Mouse (Mus musculus) forelimb bud, embryonic 11.5 days (tissue): ENCODE data around the gene 4921504E06Rik.

Experiments
- DNase-seq: peaks from one replicate; pipeline ENCODE4 v3.0.0-alpha.2; 2012; ENCODE audit warnings: low read depth, low spot score

The 4921504E06Rik gene

GRCm38 (mm10) chr2:19505744-19506143 is 48.0 kb downstream of the 4921504E06Rik start:
- no peak for DNase-seq

DNA sequence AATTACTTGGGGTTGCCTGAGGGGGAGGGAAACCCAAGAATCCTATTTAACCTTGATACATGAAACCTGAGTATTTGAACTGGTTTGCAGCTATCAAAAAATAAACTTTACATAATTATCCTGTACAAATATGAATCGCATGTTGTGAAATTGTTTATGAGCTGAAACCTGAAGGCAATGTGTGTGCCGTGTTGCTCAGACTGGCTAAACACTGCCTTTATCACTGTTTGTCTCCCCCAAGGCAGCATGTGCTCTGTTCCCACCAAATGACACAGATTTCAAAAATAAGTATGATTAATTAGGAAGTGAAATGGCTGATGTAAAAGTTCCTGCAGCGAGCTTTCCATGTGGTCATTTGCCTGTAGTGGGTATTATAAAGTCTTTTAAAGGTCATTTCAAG is 63.5 kb downstream of the 4921504E06Rik start:
- DNase-seq: no peak

- DNase-seq: no peak
Measured at GRCm38 (mm10) chr2:19461940-19462339, 91.8 kb downstream of the 4921504E06Rik start.

- no peak for DNase-seq
Measured at GRCm38 (mm10) chr2:19458785-19459184, 94.9 kb downstream of the 4921504E06Rik start.

GRCm38 (mm10) chr2:19455857-19456482 is 97.7 kb downstream of the 4921504E06Rik start:
- DNase-seq: no peak

DNA sequence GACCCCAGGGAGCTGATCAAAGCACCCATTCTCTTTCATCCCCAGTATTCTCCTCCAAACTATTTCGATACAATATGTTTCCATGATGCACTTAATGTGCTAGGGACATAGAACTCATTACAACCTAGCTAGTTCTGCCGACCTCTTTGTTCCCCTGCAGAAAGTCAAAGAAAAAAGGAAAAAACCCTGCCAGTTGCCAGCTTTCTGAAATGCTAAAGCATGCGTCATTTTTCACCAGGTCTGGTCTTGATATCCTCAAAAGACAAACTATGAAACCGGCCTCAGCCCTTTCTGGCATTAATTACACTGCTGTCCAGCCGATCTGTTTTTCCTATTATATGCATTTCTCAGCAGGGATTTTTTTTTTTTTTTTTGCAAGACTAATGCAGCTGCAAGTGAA is 98.5 kb downstream of the 4921504E06Rik start:
- no peak for DNase-seq

- no peak for DNase-seq
Measured at GRCm38 (mm10) chr2:19452531-19453055, 101.1 kb downstream of the 4921504E06Rik start.

DNA sequence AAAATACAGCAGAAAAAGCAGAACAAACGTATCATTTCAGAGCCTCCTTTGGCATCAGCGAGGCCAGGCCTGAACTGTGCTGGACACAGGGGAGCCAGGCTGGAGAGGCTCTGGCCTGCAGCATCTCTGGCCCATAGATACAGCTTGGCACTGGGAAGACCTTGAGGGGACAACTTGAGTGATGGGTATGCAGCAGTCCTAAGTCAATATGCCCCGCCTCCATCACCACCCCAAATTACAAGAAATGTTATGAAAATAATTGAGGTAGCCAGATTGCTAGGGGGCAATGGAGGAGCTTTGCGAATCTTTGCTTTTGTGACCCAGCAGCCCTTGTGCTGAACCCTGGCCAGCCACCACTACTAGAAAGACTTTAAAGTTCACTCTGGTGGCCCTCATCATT is 104.4 kb downstream of the 4921504E06Rik start:
- no peak for DNase-seq

DNA sequence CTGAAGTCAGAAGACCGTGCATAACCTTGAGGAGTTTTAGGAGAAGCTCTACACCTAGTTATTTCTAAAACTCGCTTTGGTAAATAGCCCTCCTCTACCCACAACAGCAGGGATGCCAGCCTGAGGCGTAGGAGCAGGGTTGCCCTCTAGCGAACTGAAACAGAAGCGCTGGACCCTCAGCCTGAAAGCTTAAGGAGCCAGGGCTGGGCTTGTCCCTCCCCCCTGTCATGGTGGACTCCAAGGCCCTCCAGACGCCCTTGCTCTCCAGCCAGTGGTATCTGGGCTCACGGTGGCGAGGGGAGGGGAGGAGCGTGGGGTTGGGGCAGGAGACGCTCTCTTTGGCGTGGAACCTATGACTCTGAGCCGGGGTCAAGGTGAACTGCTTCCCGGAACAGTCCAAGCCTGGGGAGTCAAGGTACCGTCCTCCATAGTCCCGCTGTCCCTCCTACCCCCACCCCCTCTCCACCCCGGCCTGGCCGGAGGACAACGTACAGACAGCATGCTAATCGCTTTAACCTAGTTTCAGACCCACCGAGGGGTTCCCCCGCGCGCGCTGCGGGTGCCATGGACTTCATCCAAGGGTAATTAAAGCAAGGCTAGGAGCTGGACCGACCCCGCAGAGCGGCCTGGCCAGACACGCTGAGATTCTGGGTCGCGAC is 105.5 kb downstream of the 4921504E06Rik start:
- no peak for DNase-seq

DNA sequence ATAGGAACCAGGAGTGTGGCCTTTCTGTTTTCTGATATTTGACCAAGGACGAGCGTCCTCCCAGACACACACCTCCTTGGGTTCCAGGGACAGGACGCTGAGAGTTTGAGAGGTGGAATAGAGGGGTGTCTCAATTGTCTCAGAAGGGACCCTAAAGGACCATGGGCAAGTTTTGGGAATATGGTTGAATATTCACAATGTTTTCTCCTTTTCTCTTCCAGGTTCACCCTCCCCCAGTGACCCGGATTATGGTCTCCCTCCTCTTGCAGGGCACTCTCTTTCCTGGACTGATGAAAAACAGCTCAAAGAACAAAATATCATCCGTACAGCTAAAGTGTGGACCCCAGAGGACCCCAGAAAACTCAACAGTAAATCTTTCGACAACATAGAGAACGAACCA is 107.0 kb downstream of the 4921504E06Rik start:
- DNase-seq: no peak

DNA sequence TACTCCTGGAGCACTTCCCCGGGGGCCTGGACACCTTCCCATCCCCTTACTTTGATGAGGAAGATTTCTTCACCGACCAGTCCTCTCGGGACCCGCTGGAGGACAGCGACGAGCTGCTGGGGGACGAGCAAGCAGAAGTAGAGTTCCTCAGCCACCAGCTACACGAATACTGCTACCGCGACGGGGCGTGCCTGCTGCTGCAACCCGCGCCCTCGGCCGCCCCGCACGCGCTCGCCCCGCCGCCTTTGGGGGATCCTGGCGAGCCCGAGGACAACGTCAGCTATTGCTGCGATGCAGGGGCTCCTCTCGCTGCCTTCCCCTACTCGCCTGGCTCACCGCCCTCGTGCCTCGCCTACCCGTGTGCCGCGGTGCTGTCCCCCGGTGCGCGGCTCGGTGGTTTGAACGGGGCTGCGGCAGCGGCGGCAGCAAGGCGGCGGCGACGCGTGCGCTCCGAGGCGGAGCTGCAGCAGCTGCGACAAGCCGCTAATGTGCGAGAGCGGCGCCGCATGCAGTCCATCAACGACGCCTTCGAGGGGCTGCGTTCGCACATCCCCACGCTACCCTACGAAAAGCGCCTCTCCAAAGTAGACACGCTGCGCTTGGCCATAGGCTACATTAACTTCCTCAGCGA is 107.7 kb downstream of the 4921504E06Rik start:
- no peak for DNase-seq

DNA sequence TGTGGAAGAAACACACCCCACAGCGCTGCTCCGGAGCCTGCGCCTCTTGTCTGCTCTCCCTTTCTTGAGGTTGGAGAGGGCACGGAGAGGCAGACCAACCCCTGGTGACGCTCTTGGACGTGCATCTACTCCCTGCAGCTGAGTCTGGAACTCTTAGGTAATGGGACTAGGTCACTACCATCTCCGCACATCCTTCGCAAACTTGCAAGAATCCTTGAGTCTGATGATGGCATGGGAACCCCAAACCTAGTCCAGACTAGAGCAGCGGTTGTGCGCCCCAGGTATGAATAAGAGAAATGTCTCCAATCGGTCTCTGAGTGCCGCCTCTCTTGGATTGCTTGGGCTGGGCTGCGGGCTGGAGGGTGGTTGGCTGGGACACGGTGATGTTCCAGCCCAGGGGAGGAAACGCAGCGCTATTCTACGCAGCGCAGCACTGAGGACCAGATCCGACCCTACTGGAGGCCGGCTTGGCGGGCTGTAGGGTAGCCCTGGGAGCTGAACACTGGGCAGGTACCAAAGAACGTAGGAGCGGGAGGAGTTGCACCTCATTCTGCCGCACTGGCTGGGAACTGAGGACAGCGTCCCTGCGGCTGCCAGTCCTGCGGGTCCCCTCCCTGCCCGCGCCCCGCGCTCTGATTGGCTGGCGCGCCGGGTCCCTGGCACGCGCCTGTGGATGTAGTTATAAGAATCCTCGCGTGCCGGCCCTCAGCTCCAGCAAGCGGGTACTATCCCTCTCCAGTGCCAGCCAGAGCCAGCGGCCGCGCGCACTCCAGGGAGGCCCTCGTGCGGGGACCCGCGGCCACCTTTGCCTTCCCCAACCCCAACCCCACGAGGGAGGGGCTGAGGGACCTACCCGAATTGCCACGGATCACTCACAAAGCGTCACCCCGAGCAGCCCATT is 108.5 kb downstream of the 4921504E06Rik start, which contains the start of gene Ptf1a:
TSS of gene Ptf1a (plus strand) at position 733 of the 901 bp plus-strand sequence.
- DNase-seq: no peak

DNA sequence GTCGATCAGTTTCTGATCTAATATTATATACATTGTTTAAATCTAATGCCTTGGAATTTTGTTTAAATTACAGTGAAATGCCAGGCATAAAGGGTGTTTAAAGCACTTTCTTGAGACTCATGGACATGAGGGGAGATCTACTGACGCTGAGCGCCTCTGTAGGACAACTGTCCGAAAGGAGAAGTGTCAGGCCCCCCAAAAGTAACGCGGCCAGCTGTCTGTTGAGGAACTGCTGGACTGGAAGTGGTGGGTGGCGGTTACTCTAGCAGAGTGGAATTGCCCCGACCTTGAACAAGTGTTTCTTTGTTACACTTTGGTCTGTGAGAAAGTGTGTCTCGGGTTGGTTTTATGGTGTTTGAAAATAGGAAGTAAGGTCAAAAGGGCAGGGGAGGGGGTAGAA is 109.4 kb downstream of the 4921504E06Rik start:
- no peak for DNase-seq

GRCm38 (mm10) chr2:19431614-19432323 is 121.9 kb downstream of the 4921504E06Rik start:
- no peak for DNase-seq

GRCm38 (mm10) chr2:19431186-19431585 is 122.5 kb downstream of the 4921504E06Rik start:
- no peak for DNase-seq

- no peak for DNase-seq
Measured at GRCm38 (mm10) chr2:19430746-19431145, 123.0 kb downstream of the 4921504E06Rik start.

DNA sequence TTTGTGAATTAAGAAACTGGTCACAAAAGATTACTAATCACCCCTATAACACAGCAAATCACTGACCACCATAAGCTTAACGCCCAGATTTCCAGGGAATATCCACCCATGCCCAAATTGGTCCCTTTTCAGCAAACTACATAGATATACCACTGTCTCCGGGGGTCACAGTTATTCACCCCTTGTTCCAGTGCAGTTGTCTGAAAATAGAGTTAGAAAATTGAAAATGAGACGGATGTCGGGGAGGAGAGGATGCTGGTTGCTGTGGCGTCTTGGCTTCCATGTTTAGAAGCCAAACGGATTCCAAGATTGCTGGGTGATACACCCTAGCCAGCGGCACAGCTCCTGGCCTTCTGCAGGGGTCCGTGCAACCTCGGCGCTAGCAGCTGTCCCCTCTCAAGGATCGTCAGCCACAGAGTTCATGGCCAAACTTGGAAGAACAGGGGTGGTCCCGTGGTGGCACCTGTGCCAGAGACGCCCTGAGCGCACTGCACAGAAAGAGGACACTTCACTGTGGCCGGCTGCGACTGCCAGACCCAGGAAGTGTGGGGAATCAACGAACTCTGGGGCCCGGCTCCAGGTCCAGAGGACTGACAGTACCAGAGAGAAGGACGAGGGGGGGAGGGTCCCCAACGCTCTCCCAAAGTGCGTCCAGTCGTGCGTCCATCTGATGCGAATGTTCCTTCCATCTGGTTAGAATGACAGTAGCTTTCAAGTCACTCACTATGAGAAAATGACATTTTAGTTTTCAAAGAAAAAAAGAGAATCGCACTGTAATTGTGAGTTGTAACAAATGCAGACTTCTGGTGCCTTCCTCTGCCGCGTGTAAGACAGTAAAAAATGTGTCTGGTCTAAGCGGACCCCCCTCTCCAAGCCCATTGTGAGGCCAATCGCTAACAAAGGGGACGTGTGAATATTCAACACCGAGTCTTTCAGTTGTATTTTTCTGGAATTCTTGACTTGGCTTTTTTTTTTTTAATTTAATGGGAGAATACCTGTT is 123.7 kb downstream of the 4921504E06Rik start:
- DNase-seq: no peak

GRCm38 (mm10) chr2:19429031-19429430 is 124.7 kb downstream of the 4921504E06Rik start:
- DNase-seq: peak; percentile 83

DNA sequence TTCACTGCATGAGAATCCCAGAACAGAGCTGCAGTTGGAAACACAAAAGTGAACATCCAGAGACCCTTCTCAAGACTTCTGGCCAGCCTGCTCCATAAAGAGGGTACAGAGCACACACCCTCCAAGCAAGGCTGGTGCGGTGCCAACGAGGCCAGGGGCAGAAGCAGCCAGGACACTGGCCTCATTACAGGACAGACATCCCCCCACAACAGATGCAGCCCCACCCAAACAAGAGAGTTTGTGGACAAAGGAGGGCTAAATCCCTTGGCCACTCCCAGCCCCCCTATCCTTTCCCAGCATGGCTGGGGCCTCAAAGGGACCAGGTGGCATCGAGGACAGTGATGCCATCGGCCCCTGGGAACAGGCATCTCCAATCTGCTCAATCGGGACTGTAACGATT is 130.6 kb downstream of the 4921504E06Rik start:
- DNase-seq: no peak

- no peak for DNase-seq
Measured at GRCm38 (mm10) chr2:19422226-19422625, 131.5 kb downstream of the 4921504E06Rik start.
